Mouse (Mus musculus): ENCODE results near the gene Prrg4.
"Not testable (repeated sequence)": the region's sequence is repeated elsewhere in the genome, so short reads cannot be mapped to it uniquely, and the experiment has no call there.

Gene Prrg4

DNA sequence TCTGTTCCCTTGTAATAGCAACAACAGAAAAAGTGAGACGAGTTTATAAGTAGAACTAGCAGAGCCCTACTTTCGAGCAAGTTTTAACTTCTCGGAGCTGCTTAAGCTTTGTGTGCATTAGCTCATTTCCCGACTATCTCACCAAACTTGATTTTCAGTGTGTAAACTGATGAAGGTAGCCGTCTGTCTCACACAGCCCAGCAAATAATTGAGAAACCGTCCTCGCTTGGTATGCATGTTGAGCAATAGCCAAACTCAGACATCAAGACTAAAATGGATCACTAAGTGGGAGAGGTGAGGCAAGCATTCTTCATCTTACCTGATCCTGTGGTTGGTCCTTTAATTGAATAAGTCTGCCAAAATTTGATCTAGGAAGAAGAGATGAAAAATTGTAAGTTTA is 7.9 kb downstream of the Prrg4 start:
- DNase-seq: no peak

DNA sequence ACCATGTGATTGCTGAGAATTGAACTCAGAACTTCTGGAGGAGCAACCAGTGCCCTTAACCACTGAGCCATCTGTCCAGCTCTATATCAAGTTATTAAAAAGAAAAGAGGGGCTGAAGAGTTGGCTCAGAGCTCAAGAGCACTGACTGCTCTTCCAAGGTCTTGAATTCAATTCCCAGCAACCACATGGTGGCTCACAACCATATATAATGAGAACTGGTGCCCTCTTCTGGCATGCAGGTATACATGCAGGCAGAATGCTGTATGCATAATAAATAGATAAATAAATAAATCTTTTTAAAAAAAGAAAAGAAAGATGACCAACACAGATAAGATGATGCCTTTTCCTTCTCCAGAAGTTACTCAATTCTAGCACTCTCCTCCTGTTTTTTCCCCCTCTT is 8.7 kb downstream of the Prrg4 start:
- no peak for DNase-seq

DNA sequence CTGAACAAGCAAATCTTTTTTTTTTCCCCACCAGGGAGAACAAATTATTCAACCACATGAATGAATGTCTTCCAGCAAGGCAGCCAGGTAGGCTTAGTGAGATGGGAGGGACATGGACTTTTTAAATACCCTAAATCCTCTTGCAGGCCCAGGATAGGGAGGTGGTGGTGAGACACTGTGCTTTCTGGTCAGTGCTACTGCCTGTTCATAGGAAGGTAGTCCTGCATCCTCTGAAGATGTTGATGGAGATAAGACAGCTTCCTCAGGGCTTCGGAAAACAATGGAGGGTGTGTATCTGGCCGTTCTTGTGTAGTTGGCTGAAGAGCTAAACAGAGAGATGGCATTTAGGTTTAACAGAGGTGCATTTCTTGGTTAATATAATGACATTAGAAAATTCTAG is 17.2 kb downstream of the Prrg4 start:
- no peak for DNase-seq

DNA sequence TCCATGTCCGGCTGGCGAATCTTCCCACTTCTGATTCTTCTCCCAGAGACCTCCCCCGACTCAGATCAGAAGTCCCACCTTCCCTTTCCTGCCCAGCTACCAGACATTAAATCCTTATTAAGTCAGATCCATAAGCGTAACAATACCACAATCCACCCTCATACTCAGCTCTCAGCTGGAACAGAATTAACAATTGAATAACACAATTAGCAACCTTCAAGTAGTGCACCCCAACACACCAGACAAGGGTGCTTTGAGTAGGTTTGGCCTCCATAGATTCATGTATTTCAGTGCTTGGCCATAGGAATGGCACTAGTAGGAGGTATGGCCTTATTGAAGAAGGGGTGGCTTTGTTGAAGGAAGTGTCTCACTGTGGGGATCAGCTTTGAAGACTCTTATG is 23.5 kb downstream of the Prrg4 start:
- no peak for DNase-seq

DNA sequence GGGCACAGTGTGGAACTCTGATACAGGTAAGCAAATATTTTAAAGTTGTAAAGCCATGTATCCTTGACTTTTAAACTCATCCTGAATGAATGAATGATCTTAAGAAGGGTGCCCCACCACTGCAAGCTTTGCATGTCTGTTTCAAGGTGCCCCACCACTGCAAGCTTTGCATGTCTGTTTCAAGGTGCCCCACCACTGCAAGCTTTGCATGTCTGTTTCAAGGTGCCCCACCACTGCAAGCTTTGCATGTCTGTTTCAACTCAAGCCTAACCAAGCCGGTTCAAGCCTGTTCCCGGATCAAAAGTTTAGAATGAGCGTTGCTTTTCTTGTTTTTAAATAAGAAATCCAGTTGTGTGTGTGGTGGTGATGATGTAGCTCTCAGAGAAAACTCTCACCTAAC is 30.9 kb downstream of the Prrg4 start:
- not testable (repeated sequence) for DNase-seq

DNA sequence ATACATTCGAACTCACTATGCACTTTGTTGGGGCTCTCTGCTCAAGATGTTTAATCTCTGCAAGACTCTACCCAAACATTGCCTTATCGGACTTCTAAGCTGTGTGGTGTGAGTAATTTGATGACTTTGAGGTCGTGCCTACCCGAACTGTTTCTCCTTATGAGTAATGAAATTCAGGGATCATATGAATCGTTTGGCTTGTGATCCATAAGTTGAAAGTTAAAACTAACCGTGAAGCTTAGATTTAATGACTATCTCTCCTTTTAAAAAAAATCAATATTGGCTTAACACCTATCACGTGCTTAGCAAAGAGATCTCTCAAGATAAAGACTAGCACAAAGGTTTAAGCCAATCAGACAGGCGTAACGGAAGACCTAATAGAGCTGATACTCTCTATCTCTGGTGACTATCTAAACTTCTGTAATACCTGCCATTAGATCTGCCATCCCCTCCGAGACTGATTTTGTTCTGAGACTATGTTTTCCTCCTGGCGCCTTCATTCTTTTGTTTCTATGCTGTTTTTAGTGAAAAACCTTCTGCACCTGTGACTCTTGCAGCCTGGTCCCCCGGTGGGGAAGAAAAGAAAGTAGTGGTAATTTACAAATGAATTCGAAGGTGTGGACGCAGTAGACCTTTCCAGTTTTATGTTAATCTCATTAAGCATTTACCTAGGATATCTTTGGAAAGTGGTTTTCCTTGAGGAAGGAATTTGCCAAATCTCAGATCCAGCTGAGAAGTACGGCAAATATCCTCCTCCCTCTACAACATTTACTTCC is 31.9 kb downstream of the Prrg4 start:
- DNase-seq: no peak

DNA sequence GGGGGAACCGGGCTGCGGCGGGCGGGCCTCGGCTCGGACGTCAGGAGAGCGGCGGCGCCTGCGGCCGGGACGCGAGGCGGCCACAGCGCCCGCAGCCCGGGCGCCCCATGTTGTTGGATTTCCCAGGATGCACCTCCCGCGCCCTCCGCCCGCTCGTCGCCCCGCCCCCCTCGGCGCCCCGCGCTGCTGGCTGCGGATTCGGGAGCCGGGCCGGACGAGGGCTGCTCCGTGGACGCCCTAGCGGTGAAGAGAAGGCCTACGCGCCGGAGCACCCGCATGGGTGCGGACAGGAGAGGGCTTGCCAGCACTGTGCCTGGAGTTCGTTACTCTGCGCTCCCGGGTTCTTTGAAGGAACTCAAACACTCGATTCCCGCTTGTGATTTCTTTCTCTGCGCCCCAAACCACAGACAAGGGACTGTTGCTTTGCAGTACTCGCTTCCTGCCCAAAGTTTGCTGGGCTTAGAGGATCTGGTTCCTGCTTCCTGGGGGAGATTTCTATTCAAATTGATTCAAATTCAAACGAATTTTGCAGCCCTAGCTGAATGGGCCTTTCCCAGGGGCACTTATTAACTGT is 32.7 kb downstream of the Prrg4 start:
- DNase-seq: peak; percentile 90

DNA sequence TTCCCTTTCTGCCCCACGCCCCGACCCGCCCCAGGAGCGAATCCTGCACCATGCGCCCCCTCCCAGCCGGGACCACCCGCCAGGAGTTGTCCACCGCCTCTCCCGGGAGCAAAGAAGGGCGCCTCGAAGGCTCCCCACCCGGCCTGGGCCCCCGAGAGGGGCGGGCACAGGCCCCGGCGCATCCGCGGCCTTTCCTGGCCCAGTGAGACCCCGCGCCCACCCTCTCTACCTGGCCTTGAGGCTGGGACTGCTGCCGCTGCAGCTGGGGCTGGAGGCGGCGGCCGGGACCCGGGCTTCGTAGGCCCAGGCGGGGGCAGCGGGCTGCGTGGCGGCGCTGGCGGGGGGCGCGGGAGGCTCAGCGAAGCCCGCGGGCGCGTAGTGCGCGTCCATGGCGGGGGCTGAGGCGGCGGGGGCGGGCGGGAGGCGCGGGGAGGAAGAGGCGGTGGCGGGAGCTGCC is 33.3 kb downstream of the Prrg4 start, which contains the start of gene Qser1:
TSS of gene Qser1 (minus strand) at position 390 of the 457 bp plus-strand sequence.
- DNase-seq: no peak

DNA sequence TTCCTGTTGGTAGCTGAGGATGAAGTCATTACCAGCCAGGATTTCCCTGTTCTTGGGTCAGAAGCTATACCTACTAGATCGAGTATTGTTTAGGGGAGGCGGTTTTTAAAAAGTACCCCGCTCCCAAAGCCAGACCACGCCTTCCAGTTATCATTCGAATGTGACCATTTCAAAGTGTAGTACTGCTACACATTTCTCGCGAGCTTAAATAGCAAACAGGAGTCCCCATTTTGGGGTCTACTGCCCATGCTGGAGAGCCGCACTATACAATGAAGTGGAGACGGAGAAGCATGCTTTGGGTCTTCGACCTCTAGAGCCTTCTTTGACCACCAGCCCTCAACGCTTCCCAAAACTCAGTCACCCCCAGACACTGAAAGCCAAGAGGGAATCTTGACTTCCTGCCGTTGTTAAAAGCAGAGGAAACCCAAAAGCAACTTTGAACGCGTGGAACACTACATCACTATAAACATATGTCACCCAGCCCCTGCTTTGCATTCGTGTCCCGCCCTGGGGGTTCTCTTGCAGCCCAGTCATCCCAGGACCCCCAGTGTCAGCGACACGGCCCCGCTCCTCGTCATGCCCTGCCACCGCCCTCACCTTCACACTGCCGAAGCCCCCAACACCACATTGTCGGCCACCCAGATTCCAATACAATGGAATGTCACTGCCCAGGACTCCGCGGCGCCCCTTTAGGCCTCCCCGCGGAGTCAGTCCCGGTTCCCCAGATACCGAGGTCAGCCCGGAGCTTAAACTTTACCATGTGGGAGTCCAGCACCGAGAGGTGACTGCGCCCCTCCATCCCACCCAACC is 33.9 kb downstream of the Prrg4 start:
- DNase-seq: peak; percentile 29

DNA sequence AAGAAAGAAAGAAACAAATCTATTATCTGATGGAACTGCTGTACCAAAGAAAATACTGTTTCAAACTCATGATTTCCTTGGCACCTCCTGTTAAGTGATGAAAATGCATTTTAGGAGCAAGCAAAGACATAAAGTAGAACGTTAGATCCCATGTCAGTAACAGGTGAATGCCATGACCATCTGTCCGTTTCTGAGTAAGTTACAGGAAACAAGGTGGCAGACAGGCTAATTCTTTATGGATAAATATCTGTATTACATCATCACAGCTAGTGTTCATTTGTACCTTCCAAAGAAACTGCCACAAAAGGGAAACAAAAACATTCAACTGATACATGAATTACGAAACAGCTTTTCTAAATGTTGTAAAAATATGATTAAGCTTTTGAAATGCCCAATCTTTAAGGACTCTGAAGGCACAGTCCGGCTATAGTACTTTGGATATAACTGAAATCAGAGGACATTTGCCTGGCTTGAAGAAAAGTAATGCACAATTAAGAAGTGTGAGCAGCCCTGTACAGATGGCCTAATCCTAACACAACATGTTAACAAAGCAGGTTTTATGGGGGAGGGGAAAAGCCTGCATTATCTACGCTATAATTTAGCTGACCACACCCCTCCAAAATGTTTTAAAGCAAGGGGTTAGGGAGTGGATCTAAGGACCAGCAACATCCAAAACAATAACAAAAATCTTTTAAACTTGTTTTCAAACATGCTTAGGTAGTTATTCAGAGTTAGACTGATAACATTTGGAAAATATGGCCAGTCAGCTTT is 35.3 kb downstream of the Prrg4 start:
- DNase-seq: no peak

DNA sequence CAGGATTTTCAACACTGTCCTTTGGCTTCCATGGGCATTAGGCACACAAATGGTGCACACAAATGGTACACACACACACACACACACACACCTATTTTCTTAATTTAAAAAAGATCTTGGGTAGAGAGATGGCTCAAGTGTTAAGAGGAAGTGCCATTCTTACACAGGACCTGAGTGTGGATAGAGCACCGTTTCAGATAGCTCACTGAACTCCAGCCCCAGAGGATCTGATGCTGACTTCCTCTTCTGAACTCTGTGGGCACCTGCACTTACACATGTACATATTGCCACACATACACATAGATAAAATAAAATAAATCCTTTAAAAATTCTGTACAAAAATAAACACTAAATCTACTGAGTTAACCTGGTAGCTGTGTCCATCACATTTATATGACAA is 44.2 kb downstream of the Prrg4 start:
- no peak for DNase-seq
